Mouse (Mus musculus): ENCODE data around the gene Lta. TPM values are rescaled to one million over a fixed set of nuclear protein-coding genes. Genes with fewer than 3 reads are reported as not detected.

The Lta gene
- total and polyA plus RNA-seq, 3 experiments, result 0.24 TPM; not detected in 2

DNA sequence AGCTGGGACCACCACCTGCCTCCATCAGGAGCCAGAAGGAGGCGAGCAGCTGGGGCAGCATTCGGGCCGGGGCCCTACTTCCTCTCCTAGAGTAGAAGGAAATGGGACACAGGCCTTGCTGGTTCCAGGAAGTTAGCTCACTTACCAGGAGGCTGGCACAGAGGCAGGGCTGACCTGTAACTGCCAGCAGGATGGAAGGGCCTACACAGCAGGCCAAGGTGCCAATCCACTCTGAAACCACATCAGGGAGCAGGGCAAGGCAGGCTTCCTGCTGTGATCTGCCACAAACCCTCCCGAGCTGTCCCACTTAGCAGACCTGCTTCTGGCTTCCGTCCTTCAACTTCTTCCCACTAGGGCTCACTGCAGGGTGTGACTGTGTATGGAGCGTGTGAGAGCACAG is 17.1 kb upstream of the Lta start:
- no peak for DNase-seq (ENCODE audit: low read depth, low spot score)
- Histone ChIP-seq H3K27ac (ENCODE audit: control insufficient read depth, low read depth, low read length) (no peak overlapping the region), H3K4me1 (ENCODE audit: control insufficient read depth in 1 of 2, insufficient read depth in 2 of 2, low read length in 2 of 2) (peaks cover 6 to 30% of the 10 kb centered on the region in 2 experiments), H3K27me3 (ENCODE audit: control insufficient read depth in 1 of 2, insufficient read depth in 2 of 2, low read length in 2 of 2) (no peaks in the 10 kb centered on the region), H3K79me2 (ENCODE audit: control insufficient read depth, insufficient read depth, low read length, poor library complexity) (no peaks in the 10 kb centered on the region; the same call in 1 of the 2 replicates), H3K36me3 (ENCODE audit: control insufficient read depth in 1 of 2, insufficient read depth in 2 of 2, low read length in 2 of 2) (peaks cover 2 to 27% of the 10 kb centered on the region in 2 experiments), H3K9me3 (replicated peaks; ENCODE audit: insufficient read depth, low read length) (no peaks in the 10 kb centered on the region), H3K4me3 (ENCODE audit: control insufficient read depth in 1 of 2, insufficient read depth in 1 of 2, low read depth in 2 of 2, low read length in 2 of 2) (no peak overlapping the region), H3K9ac (ENCODE audit: control insufficient read depth, low read depth, low read length, poor library complexity, severe bottlenecking) (no peak overlapping the region)
- TF ChIP-seq USF2 (IDR thresholded peaks at IDR 0.05; ENCODE audit: borderline replicate concordance in 1 of 2, insufficient read depth in 1 of 2, low read depth in 1 of 2, low read length in 2 of 2) (no peak), SMC3 (IDR thresholded peaks at IDR 0.05; ENCODE audit: low read depth, low read length) (no peak), BHLHE40 (IDR thresholded peaks at IDR 0.05; ENCODE audit: borderline replicate concordance, low read depth, low read length) (no peak), CHD2 (IDR thresholded peaks at IDR 0.05; ENCODE audit: low read length) (no peak), GATA1 (IDR thresholded peaks at IDR 0.05; ENCODE audit: low read depth, low read length) (no peak), TBP (IDR thresholded peaks at IDR 0.05; ENCODE audit: low read depth, low read length) (no peak), E2F4 (IDR thresholded peaks at IDR 0.05; ENCODE audit: borderline replicate concordance, low read depth, low read length) (no peak), NRF1 (IDR thresholded peaks at IDR 0.05; ENCODE audit: insufficient read depth, low read depth, low read length, poor library complexity, severe bottlenecking) (no peak), ZMIZ1 (IDR thresholded peaks at IDR 0.05; ENCODE audit: low read depth, low read length) (no peak), ZC3H11A (IDR thresholded peaks at IDR 0.05; ENCODE audit: low read depth, low read length) (no peak), RAD21 (IDR thresholded peaks at IDR 0.05; ENCODE audit: low read depth, low read length) (no peak), KAT2A (conservative IDR thresholded peaks at IDR 0.05; ENCODE audit: low read depth, low read length) (no peak), HCFC1 (IDR thresholded peaks at IDR 0.05; ENCODE audit: low read depth, low read length) (no peak), MAZ (IDR thresholded peaks at IDR 0.05; ENCODE audit: low read depth, low read length) (no peak), MYB (IDR thresholded peaks at IDR 0.05; ENCODE audit: low read depth, low read length) (no peak), RCOR1 (IDR thresholded peaks at IDR 0.05; ENCODE audit: low read depth, low read length) (no peak), POLR2AphosphoS5 (IDR thresholded peaks at IDR 0.05; ENCODE audit: borderline replicate concordance, low read depth, low read length) (no peak), USF1 (IDR thresholded peaks at IDR 0.05; ENCODE audit: low read depth, low read length) (no peak), MEF2A (IDR thresholded peaks at IDR 0.05; ENCODE audit: extremely low read depth, insufficient replicate concordance, low read depth, low read length, poor library complexity, severe bottlenecking) (no peak)
